ENCODE assay signal across 8 mouse cellular contexts in genomic region chr1:171102547-171103177, GRCm38 (mm10). TPM values are rescaled to one million over a fixed set of nuclear protein-coding genes. Genes with fewer than 3 reads are reported as not detected.
DNase-seq lines count a peak whose midpoint lies in the region; ATAC-seq and TF ChIP-seq lines count a peak whose summit lies in the region.

No protein-coding gene starts in this region.

- peak overlapping the region; percentile 51 for H3K9ac ChIP-seq in intestine, postnatal 0 days (ENCODE audit: low read depth, low read length)
- peak overlapping the region; percentile 45 for H3K9ac ChIP-seq in midbrain, embryonic 11.5 days (ENCODE audit: low read length)

- peak; percentile 61 for ATAC-seq in granulocyte monocyte progenitor cell, adult 5-6 weeks (replicated peaks; ENCODE audit: poor library complexity, severe bottlenecking)
- peak; percentile 90 for ATAC-seq in intestine, postnatal 0 days
- ATAC-seq in midbrain, embryonic 11.5 days (ENCODE audit: low FRiP score): peak; percentile 94

- no peaks in the 10 kb centered on the region for H3K36me3 ChIP-seq in embryonic facial prominence, embryonic 10.5 days (replicated peaks)
- no peaks in the 10 kb centered on the region for H3K36me3 ChIP-seq in intestine, postnatal 0 days (ENCODE audit: control insufficient read depth, insufficient read depth)
- H3K36me3 ChIP-seq in midbrain, embryonic 11.5 days (ENCODE audit: control insufficient read depth, insufficient read depth, low read length): no peaks in the 10 kb centered on the region

- 0 out of 2 replicates have a peak, but pooled peaks cover 4% of the 10 kb centered on the region for H3K27me3 ChIP-seq in embryonic facial prominence, embryonic 10.5 days (replicated peaks; ENCODE audit: low read depth, poor library complexity, severe bottlenecking)
- no peaks in the 10 kb centered on the region for H3K27me3 ChIP-seq in intestine, postnatal 0 days (replicated peaks; ENCODE audit: control insufficient read depth, insufficient read depth, low read length)
- no peaks in the 10 kb centered on the region for H3K27me3 ChIP-seq in midbrain, embryonic 11.5 days (ENCODE audit: control insufficient read depth, insufficient read depth, low read length)

- H3K4me1 ChIP-seq in embryonic facial prominence, embryonic 10.5 days: peaks cover 16% of the 10 kb centered on the region
- no peaks in the 10 kb centered on the region for H3K4me1 ChIP-seq in intestine, postnatal 0 days (replicated peaks; ENCODE audit: control insufficient read depth, insufficient read depth, low read length)
- peaks cover 4% of the 10 kb centered on the region; the same call in 1 of the 2 replicates for H3K4me1 ChIP-seq in midbrain, embryonic 11.5 days (ENCODE audit: control insufficient read depth, insufficient read depth, low read length)

- no peaks in the 10 kb centered on the region for H3K9me3 ChIP-seq in embryonic facial prominence, embryonic 10.5 days
- H3K9me3 ChIP-seq in intestine, postnatal 0 days (ENCODE audit: control insufficient read depth): no peaks in the 10 kb centered on the region
- H3K9me3 ChIP-seq in midbrain, embryonic 11.5 days (ENCODE audit: control insufficient read depth, low read length): no peaks in the 10 kb centered on the region

- under 1% methylated on average over 35 of the region's 35 CpGs for WGBS in embryonic facial prominence, embryonic 10.5 days
- WGBS in intestine, postnatal 0 days: under 1% methylated on average over 35 of the region's 35 CpGs
- WGBS in midbrain, embryonic 11.5 days: under 1% methylated on average over 35 of the region's 35 CpGs

- intact Hi-C loops in left cerebral cortex, postnatal 4 days (cut with DNase I): no loop called here

- TF ChIP-seq CTCF in intestine, postnatal 0 days (IDR thresholded peaks at IDR 0.05; ENCODE audit: low read depth): no peak

- DNase-seq in adrenal gland, postnatal 14 days: peak; percentile 87
- DNase-seq in embryonic facial prominence, embryonic 10.5 days (ENCODE audit: low spot score): peak; percentile 93
- peak; percentile 86 for DNase-seq in left cerebral cortex, postnatal 4 days
- peak; percentile 100 for DNase-seq in midbrain, embryonic 11.5 days (ENCODE audit: low spot score, missing footprints)
- DNase-seq in right cerebral cortex, postnatal 4 days: peak; percentile 89
- peak; percentile 94 for DNase-seq in yolk sac, embryonic 10.5 days (ENCODE audit: low spot score)

- H3K27ac ChIP-seq in embryonic facial prominence, embryonic 10.5 days (replicated peaks): peak overlapping the region; percentile 80
- H3K27ac ChIP-seq in intestine, postnatal 0 days (ENCODE audit: low read depth, low read length): peak overlapping the region; percentile 50; the same call in 1 of the 2 replicates
- H3K27ac ChIP-seq in midbrain, embryonic 11.5 days (ENCODE audit: low read depth, low read length): no peak overlapping the region

- H3K4me2 ChIP-seq in intestine, postnatal 0 days (replicated peaks; ENCODE audit: low read depth): peak overlapping the region; percentile 74
- peak overlapping the region; percentile 59 for H3K4me2 ChIP-seq in midbrain, embryonic 11.5 days

- peak overlapping the region; percentile 66 for H3K4me3 ChIP-seq in embryonic facial prominence, embryonic 10.5 days
- H3K4me3 ChIP-seq in intestine, postnatal 0 days (ENCODE audit: low read depth, low read length): peak overlapping the region; percentile 65
- peak overlapping the region; percentile 69 for H3K4me3 ChIP-seq in midbrain, embryonic 11.5 days (ENCODE audit: low read depth, low read length)

RNA-seq across cellular contexts. Expression of gene Cfap126, which starts 11.1 kb away (rescaled TPM):
- total RNA-seq in adrenal gland, postnatal 14 days (2021): 0.71 and 1.9 TPM in 2 replicates
- polyA plus RNA-seq in embryonic facial prominence, embryonic 10.5 days (2016; fragmentation: Nextera tagmentation; extraction: Ambion mirVana): 1.1 and 2.0 TPM in 2 replicates
- total RNA-seq in granulocyte monocyte progenitor cell, adult 5-6 weeks (2014; fragmentation: Nextera tagmentation): 1.7 and 3.8 TPM in 2 replicates
- 0.47 and 1.5 TPM in 2 replicates for total RNA-seq in granulocyte monocyte progenitor cell, adult 5-6 weeks (2017)
- 1.9 and 2.9 TPM in 2 replicates for polyA plus RNA-seq in intestine, postnatal 0 days (2015; fragmentation: Nextera tagmentation; extraction: Ambion mirVana)
- total RNA-seq in left cerebral cortex, postnatal 4 days (2021): 1 to 10 TPM in 1 of 2 experiments, under 1 TPM in 1; 0.91 to 1.6 TPM
- 1.7 and 2.4 TPM in 2 replicates for polyA plus RNA-seq in midbrain, embryonic 11.5 days (2014; fragmentation: Nextera tagmentation; extraction: Ambion mirVana)

RNA-seq across cellular contexts. Expression of gene Fcgr3, which starts 37.9 kb away (rescaled TPM):
- 8.1 and 10.3 TPM in 2 replicates for total RNA-seq in adrenal gland, postnatal 14 days (2021)
- 3.8 and 5.5 TPM in 2 replicates for polyA plus RNA-seq in embryonic facial prominence, embryonic 10.5 days (2016; fragmentation: Nextera tagmentation; extraction: Ambion mirVana)
- 274 and 310 TPM in 2 replicates for total RNA-seq in granulocyte monocyte progenitor cell, adult 5-6 weeks (2014; fragmentation: Nextera tagmentation)
- total RNA-seq in granulocyte monocyte progenitor cell, adult 5-6 weeks (2017): 498 and 520 TPM in 2 replicates
- polyA plus RNA-seq in intestine, postnatal 0 days (2015; fragmentation: Nextera tagmentation; extraction: Ambion mirVana): 13.9 and 15.8 TPM in 2 replicates
- 1 to 10 TPM; 6.7 to 7.0 TPM for total RNA-seq in left cerebral cortex, postnatal 4 days (2021)
- polyA plus RNA-seq in midbrain, embryonic 11.5 days (2014; fragmentation: Nextera tagmentation; extraction: Ambion mirVana): 8.5 and 8.6 TPM in 2 replicates

RNA-seq across cellular contexts. Expression of gene Sdhc, which starts 47.7 kb away (rescaled TPM):
- total RNA-seq in adrenal gland, postnatal 14 days (2021): 733 and 773 TPM in 2 replicates
- 260 and 264 TPM in 2 replicates for polyA plus RNA-seq in embryonic facial prominence, embryonic 10.5 days (2016; fragmentation: Nextera tagmentation; extraction: Ambion mirVana)
- total RNA-seq in granulocyte monocyte progenitor cell, adult 5-6 weeks (2014; fragmentation: Nextera tagmentation): 119 and 151 TPM in 2 replicates
- 110 and 112 TPM in 2 replicates for total RNA-seq in granulocyte monocyte progenitor cell, adult 5-6 weeks (2017)
- polyA plus RNA-seq in intestine, postnatal 0 days (2015; fragmentation: Nextera tagmentation; extraction: Ambion mirVana): 439 and 453 TPM in 2 replicates
- 100 to 1,000 TPM; 200 to 212 TPM for total RNA-seq in left cerebral cortex, postnatal 4 days (2021)
- 291 and 314 TPM in 2 replicates for polyA plus RNA-seq in midbrain, embryonic 11.5 days (2014; fragmentation: Nextera tagmentation; extraction: Ambion mirVana)

RNA-seq across cellular contexts. Expression of gene Mpz, which starts 47.8 kb away (rescaled TPM):
- total RNA-seq in adrenal gland, postnatal 14 days (2021): 1.5 and 3.2 TPM in 2 replicates
- 0.48 and 0.91 TPM in 2 replicates for polyA plus RNA-seq in embryonic facial prominence, embryonic 10.5 days (2016; fragmentation: Nextera tagmentation; extraction: Ambion mirVana)
- total RNA-seq in granulocyte monocyte progenitor cell, adult 5-6 weeks (2014; fragmentation: Nextera tagmentation): 2.0 TPM in 1 of 2 replicates, not detected in the other
- total RNA-seq in granulocyte monocyte progenitor cell, adult 5-6 weeks (2017): not detected in 2 replicates
- polyA plus RNA-seq in intestine, postnatal 0 days (2015; fragmentation: Nextera tagmentation; extraction: Ambion mirVana): 0.80 and 1.1 TPM in 2 replicates
- not detected for total RNA-seq in left cerebral cortex, postnatal 4 days (2021)
- 0.12 TPM in 2 replicates for polyA plus RNA-seq in midbrain, embryonic 11.5 days (2014; fragmentation: Nextera tagmentation; extraction: Ambion mirVana)

Comparison
In these comparisons a context has a peak if more than half of its experiments do, and no peak if none do; other contexts are left out.
1. RNA of gene Fcgr3, which starts 37.9 kb away (total RNA-seq): 274 to 520 TPM in granulocyte monocyte progenitor cell, adult 5-6 weeks; 8.1 to 10.3 TPM in adrenal gland, postnatal 14 days and 6.7 to 7.0 TPM in left cerebral cortex, postnatal 4 days; every median in the first group is over 10 times any median in the second.
2. Peak in every context shown above with its lines, with median percentiles within 50 percentile points of each other: DNase-seq, H3K4me3 ChIP-seq and ATAC-seq.